Comparison of ENCODE assay signal across 8 mouse cellular contexts in the genomic region with DNA sequence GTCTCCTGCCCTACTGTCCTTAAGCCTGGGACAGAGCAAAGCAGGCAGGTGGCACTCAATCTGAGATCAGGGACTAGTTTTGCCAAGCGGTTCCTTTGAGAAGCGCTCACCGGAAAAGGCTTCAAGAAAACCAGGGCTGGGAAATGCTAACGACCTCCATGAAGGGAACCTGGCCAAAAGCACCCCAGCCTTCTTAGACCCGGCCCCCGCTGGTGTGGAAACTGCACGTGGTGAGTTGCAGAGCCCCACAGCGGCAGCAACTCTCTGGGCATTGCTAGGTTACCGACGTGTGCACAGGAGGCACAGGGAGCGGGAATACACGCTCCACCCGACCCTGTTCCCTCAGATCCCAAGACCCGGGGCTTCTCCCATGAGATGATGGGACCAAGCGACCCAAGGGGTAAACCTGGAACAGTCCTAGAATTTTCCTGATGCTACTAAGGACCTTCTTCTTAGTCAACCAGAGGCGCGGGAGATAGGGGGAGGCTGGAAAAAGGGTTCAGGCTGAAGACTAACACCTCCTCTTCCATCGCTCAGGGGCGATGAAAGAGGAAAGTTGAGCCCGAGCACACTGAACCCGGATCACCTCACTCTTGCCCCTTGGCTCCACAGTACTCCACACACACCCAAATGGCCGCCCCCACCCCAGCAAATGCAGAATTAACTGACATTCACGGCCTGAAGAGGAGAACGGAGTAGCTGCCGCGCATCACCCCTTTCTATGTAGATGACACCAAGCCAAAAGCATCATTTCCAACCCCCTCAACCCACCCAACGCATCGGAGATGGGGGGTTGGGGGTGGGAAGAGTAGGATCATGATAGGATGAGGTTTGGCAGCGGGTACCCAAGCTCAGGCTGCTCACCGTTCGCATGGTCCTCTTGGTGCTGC.
DNase-seq lines count a peak whose midpoint lies in the region; ATAC-seq and TF ChIP-seq lines count a peak whose summit lies in the region.

No protein-coding gene starts in this region.

- H3K4me1 ChIP-seq in forebrain, embryonic 16.5 days (replicated peaks; ENCODE audit: control insufficient read depth, insufficient read depth, low read length) = peaks cover 23% of the 10 kb centered on the region
- peaks cover 20% of the 10 kb centered on the region for H3K4me1 ChIP-seq in kidney, embryonic 16.5 days (ENCODE audit: insufficient read depth, low read length)
- no peaks in the 10 kb centered on the region for H3K4me1 ChIP-seq in liver, embryonic 14.5 days (replicated peaks; ENCODE audit: control insufficient read depth in 2 of 2, insufficient read depth in 2 of 2, low read length in 1 of 2)

- no peak for TF ChIP-seq EP300 in liver, embryonic 14.5 days (IDR thresholded peaks at IDR 0.05; ENCODE audit: low read depth)

- H3K9me3 ChIP-seq in forebrain, embryonic 16.5 days (ENCODE audit: control insufficient read depth, low read length) = no peaks in the 10 kb centered on the region
- no peaks in the 10 kb centered on the region for H3K9me3 ChIP-seq in kidney, embryonic 16.5 days (ENCODE audit: low read length)
- no peaks in the 10 kb centered on the region for H3K9me3 ChIP-seq in liver, embryonic 14.5 days (ENCODE audit: control insufficient read depth, low read length)

- ATAC-seq in forebrain, embryonic 16.5 days = peak; percentile 50
- ATAC-seq in kidney, embryonic 16.5 days (ENCODE audit: low FRiP score, low TSS enrichment) = peak; percentile 50
- ATAC-seq in liver, embryonic 14.5 days (ENCODE audit: insufficient read depth) = no peak
- ATAC-seq in inflammation-experienced regulatory T-cells, adult 6 months = no peak

- peak overlapping the region; percentile 70 for H3K4me3 ChIP-seq in forebrain, embryonic 16.5 days (replicated peaks; ENCODE audit: low read length)
- H3K4me3 ChIP-seq in kidney, embryonic 16.5 days (ENCODE audit: low read length) = peak overlapping the region; percentile 67
- H3K4me3 ChIP-seq in liver, embryonic 14.5 days (ENCODE audit: insufficient read depth in 1 of 2, low read depth in 2 of 2, low read length in 2 of 2) = peak overlapping the region in 1 of 2 experiments; percentile 16; a peak in 2 of 4 replicates

- peak overlapping the region; percentile 67 for H3K4me2 ChIP-seq in forebrain, embryonic 16.5 days (ENCODE audit: low read length)
- H3K4me2 ChIP-seq in kidney, embryonic 16.5 days (replicated peaks; ENCODE audit: low read depth, low read length) = peak overlapping the region; percentile 96
- H3K4me2 ChIP-seq in liver, embryonic 14.5 days (ENCODE audit: low read depth) = peak overlapping the region; percentile 52

- TF ChIP-seq CTCF in liver, embryonic 14.5 days (IDR thresholded peaks at IDR 0.05; ENCODE audit: low read depth) = no peak

- WGBS in forebrain, embryonic 16.5 days = under 1% methylated on average over 31 of the region's 31 CpGs
- 3% methylated on average over 31 of the region's 31 CpGs for WGBS in kidney, embryonic 16.5 days
- 5% methylated on average over 31 of the region's 31 CpGs for WGBS in liver, embryonic 14.5 days (ENCODE audit: insufficient replicate concordance)

- H3K27me3 ChIP-seq in forebrain, embryonic 16.5 days (replicated peaks; ENCODE audit: control insufficient read depth, insufficient read depth, low read length) = peaks cover 6% of the 10 kb centered on the region; the same call in 1 of the 2 replicates
- H3K27me3 ChIP-seq in kidney, embryonic 16.5 days (ENCODE audit: insufficient read depth, low read length) = peaks cover 16% of the 10 kb centered on the region
- peaks cover 43% of the 10 kb centered on the region for H3K27me3 ChIP-seq in liver, embryonic 14.5 days (ENCODE audit: control insufficient read depth, insufficient read depth, low read length)

- peak overlapping the region; percentile 90 for H3K9ac ChIP-seq in forebrain, embryonic 16.5 days (replicated peaks; ENCODE audit: low read depth, low read length)
- peak overlapping the region; percentile 88 for H3K9ac ChIP-seq in kidney, embryonic 16.5 days (replicated peaks; ENCODE audit: low read length)
- H3K9ac ChIP-seq in liver, embryonic 14.5 days (replicated peaks) = no peak overlapping the region

- peak overlapping the region; percentile 38 for H3K27ac ChIP-seq in forebrain, embryonic 16.5 days (ENCODE audit: low read length)
- H3K27ac ChIP-seq in kidney, embryonic 16.5 days (ENCODE audit: low read length) = 0 out of 2 replicates have a peak overlapping the region, but pooled peaks have one; percentile 38
- no peak overlapping the region for H3K27ac ChIP-seq in liver, embryonic 14.5 days

- peak; percentile 59 for DNase-seq in layer of hippocampus, adult 11-12 months (ENCODE audit: low spot score)
- no peak for DNase-seq in layer of hippocampus, adult 9-10 months (ENCODE audit: low spot score)
- peak; percentile 38 for DNase-seq in cerebellum, adult 11 months
- no peak for DNase-seq in liver, embryonic 14.5 days (ENCODE audit: low read depth in 3 of 3, low spot score in 3 of 3)
- DNase-seq in right cerebral cortex, postnatal 25 days = peak; percentile 59

- H3K36me3 ChIP-seq in forebrain, embryonic 16.5 days (ENCODE audit: control insufficient read depth, insufficient read depth) = no peaks in the 10 kb centered on the region
- H3K36me3 ChIP-seq in kidney, embryonic 16.5 days (ENCODE audit: insufficient read depth, low read length) = no peaks in the 10 kb centered on the region
- no peaks in the 10 kb centered on the region for H3K36me3 ChIP-seq in liver, embryonic 14.5 days (replicated peaks; ENCODE audit: control insufficient read depth, insufficient read depth, low read depth)

Comparison
In these comparisons a context has a peak if more than half of its experiments do, and no peak if none do; other contexts are left out.
1. DNase-seq: peak in layer of hippocampus, adult 11-12 months (single experiment), cerebellum, adult 11 months (single experiment) and right cerebral cortex, postnatal 25 days (single experiment); none in layer of hippocampus, adult 9-10 months (single experiment) and liver, embryonic 14.5 days (0 of 3).
2. ATAC-seq: peak in forebrain, embryonic 16.5 days (single experiment) and kidney, embryonic 16.5 days (single experiment); none in liver, embryonic 14.5 days (single experiment) and inflammation-experienced regulatory T-cells, adult 6 months (single experiment).
3. Peak in every context shown above with its lines, with median percentiles within 50 percentile points of each other: H3K4me2 ChIP-seq.